Mouse (Mus musculus) stomach, postnatal 0 days (tissue): ENCODE results near the gene Il17d.

Experiments
- CTCF ChIP-seq: IDR thresholded peaks from 2 replicates; pipeline ENCODE4 v1.5.1; 2016; ENCODE audit warnings: antibody characterized with exemption, low read depth, mild to moderate bottlenecking, moderate library complexity
- EP300 ChIP-seq: optimal IDR thresholded peaks from 2 replicates; pipeline ENCODE3; 2016; ENCODE audit warnings: antibody characterized with exemption

GRCm38 (mm10) chr14:57565626-57566025 is 41.0 kb downstream of the Il17d start:
- no peak for TF ChIP-seq CTCF
- no peak for TF ChIP-seq EP300
